Mouse (Mus musculus): ENCODE measurements around the gene Pten. TPM values are rescaled to one million over a fixed set of nuclear protein-coding genes. Genes with fewer than 3 reads are reported as not detected.

Gene Pten
- polyA plus RNA-seq, 1 experiment from 2014 or later, result 22.6 TPM

DNA sequence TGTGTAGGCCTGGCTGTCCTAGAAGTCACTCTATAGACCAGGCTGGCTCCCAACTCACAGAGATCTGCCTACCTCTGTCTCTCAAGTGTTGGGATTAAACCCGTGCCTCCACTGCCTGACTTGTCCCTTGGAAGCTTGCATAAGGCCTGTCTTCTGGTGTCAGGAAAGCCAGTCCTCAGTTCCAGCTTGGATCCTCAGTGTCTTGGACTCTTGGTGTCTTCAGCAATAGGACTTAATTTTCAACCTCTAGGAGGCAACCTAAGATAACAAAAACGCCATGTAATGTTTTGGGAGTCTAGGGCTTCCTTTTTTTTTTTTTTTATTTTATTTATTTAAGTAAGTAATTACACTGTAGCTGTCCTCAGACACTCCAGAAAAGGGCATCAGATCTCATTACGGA, 39.7 kb upstream of the Pten start:
- Histone ChIP-seq H3K9ac (replicated peaks; ENCODE audit: low read length) (no peak overlapping the region), H3K36me3 (ENCODE audit: control insufficient read depth, insufficient read depth, low read length) (no peaks in the 10 kb centered on the region), H3K27ac (replicated peaks; ENCODE audit: low read depth, low read length) (no peak overlapping the region), H3K4me2 (ENCODE audit: low read length) (no peak overlapping the region), H3K4me3 (replicated peaks; ENCODE audit: low read depth, low read length) (no peak overlapping the region), H3K4me1 (ENCODE audit: control insufficient read depth, insufficient read depth, low read length) (peaks cover 6% of the 10 kb centered on the region), H3K27me3 (ENCODE audit: control insufficient read depth, insufficient read depth, low read length) (no peaks in the 10 kb centered on the region), H3K9me3 (ENCODE audit: control insufficient read depth, low read length) (no peaks in the 10 kb centered on the region)
- DNase-seq (peak; percentile 37), ATAC-seq (ENCODE audit: low FRiP score, low TSS enrichment) (no peak)
- 73% methylated on average over 3 of the region's 3 CpGs for WGBS

DNA sequence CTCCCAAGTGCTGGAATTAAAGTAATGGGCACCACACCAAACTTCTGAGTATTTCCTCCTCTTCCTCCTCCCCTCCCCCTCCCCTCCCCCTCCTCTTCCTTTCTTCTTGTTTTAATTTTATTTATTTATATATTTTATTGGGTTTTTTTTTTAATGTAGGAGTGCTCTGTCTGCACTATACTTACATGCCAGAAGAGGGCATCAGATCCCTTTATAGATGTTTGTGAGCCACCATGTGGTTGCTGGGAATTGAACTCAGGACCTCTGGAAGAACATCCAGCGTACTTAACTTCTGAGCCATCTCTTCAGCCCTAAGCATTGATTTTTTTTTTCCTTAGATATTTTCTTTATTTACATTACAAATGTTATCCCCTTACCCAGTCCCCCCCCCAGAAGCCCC, 37.0 kb upstream of the Pten start:
- Histone ChIP-seq H3K9me3 (ENCODE audit: control insufficient read depth, low read length) (no peaks in the 10 kb centered on the region), H3K4me2 (ENCODE audit: low read length) (no peak overlapping the region), H3K4me3 (replicated peaks; ENCODE audit: low read depth, low read length) (no peak overlapping the region), H3K4me1 (ENCODE audit: control insufficient read depth, insufficient read depth, low read length) (no peaks in the 10 kb centered on the region), H3K9ac (replicated peaks; ENCODE audit: low read length) (no peak overlapping the region), H3K27me3 (ENCODE audit: control insufficient read depth, insufficient read depth, low read length) (no peaks in the 10 kb centered on the region), H3K36me3 (ENCODE audit: control insufficient read depth, insufficient read depth, low read length) (no peaks in the 10 kb centered on the region), H3K27ac (replicated peaks; ENCODE audit: low read depth, low read length) (no peak overlapping the region)
- DNase-seq, result no peak
- 91% methylated on average over 1 of the region's 1 CpGs for WGBS
- no peak for ATAC-seq (ENCODE audit: low FRiP score, low TSS enrichment)

DNA sequence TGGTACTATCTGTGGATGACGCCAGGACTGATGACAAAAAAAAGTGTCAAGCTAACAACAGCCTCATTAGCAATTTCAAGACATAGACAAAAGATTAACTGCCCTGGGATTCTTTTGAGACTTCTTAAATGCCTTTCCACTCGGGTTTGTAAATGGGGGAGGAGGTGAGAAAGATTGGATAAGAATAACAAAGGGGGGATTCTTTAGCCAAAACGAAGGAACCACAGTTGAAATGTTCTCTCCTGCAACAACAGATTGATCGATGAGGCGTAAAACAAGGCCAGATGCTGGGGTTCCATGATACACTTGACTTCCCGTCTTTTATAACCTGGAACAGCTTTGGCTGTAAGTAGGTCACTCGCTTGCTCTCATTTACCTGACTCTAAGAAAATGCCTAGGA, 33.5 kb upstream of the Pten start:
- ATAC-seq (ENCODE audit: low FRiP score, low TSS enrichment), result no peak
- Histone ChIP-seq H3K4me1 (ENCODE audit: control insufficient read depth, insufficient read depth, low read length) (peaks cover 11% of the 10 kb centered on the region), H3K27me3 (ENCODE audit: control insufficient read depth, insufficient read depth, low read length) (no peaks in the 10 kb centered on the region), H3K4me3 (replicated peaks; ENCODE audit: low read depth, low read length) (no peak overlapping the region), H3K9me3 (ENCODE audit: control insufficient read depth, low read length) (no peaks in the 10 kb centered on the region), H3K36me3 (ENCODE audit: control insufficient read depth, insufficient read depth, low read length) (no peaks in the 10 kb centered on the region), H3K9ac (replicated peaks; ENCODE audit: low read length) (no peak overlapping the region), H3K4me2 (ENCODE audit: low read length) (no peak overlapping the region), H3K27ac (replicated peaks; ENCODE audit: low read depth, low read length) (no peak overlapping the region)
- WGBS, result 7% methylated on average over 7 of the region's 7 CpGs
- no peak for DNase-seq

DNA sequence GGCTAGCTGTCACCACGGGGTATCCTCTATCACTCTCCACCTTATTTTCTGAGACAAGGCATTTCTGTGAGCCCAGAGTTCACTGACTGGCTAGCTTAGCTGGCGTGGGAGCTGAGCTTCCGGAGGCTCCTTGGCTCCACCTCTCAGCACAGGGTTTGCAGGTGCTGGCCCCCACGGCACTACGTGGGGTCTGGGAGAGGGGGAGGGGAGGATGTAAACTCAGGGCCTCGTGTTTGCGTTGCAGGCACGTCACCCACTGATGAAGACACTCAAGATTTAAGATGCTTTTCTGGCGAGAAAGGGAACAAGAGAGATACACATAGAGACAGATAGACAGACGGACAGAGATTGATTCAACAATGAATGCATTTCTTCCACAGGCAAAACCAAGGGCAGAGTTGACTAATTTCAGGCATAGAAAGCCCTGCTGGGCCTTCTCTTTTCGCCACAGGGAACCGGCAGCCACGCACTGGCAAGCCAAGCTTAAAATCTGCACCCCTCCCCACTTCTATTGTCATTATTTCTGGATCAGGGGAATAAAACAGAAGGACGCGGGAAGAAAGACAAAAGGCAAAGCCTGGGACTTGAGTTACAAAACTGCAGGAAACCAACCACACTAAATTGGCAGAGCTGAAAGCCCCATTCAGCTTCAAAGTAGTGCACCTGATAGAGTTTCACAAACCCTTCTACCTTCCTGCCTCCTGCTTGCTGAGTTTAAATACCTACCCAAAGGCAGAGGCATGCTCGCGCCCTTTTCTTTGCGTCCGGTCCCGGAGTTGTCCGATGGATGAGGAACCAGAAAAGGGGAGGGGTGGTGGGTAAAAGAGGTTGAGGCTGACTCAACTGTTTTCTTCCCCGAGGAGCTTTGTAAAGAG, 30.6 kb upstream of the Pten start:
- H3K4me2 ChIP-seq (ENCODE audit: low read length), result peak overlapping the region; percentile 52
- peaks cover 11% of the 10 kb centered on the region for H3K4me1 ChIP-seq (ENCODE audit: control insufficient read depth, insufficient read depth, low read length)
- H3K27ac ChIP-seq (replicated peaks; ENCODE audit: low read depth, low read length), result no peak overlapping the region
- H3K36me3 ChIP-seq (ENCODE audit: control insufficient read depth, insufficient read depth, low read length), result no peaks in the 10 kb centered on the region
- no peaks in the 10 kb centered on the region for H3K9me3 ChIP-seq (ENCODE audit: control insufficient read depth, low read length)
- WGBS, result under 1% methylated on average over 22 of the region's 22 CpGs
- DNase-seq (peak; percentile 45), ATAC-seq (ENCODE audit: low FRiP score, low TSS enrichment) (0 out of 2 replicates have a peak, but pooled peaks have one; percentile 20)
- peak overlapping the region; percentile 42; the same call in 1 of the 2 replicates for H3K9ac ChIP-seq (replicated peaks; ENCODE audit: low read length)
- H3K27me3 ChIP-seq (ENCODE audit: control insufficient read depth, insufficient read depth, low read length), result no peaks in the 10 kb centered on the region
- H3K4me3 ChIP-seq (replicated peaks; ENCODE audit: low read depth, low read length), result peak overlapping the region; percentile 22

DNA sequence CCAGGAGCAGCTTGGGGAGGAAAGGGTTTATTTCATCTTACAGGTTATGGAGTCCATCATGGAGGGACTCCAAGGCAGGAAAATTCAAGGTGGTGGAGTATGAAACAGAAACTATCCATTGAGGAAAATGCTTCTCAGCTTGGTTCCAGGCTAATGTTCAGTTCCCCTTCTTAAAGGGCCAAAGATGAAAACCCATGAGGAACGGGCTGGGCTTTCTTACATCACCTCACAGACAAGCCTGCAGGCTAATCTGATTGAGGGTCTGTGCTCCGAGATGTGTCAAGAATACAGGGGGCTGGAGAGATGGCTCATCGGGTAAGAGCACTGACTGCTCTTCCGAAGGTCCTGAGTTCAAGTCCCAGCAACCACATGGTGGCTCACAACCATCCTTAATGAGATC, 27.5 kb upstream of the Pten start:
- 85% methylated on average over 4 of the region's 4 CpGs for WGBS
- Histone ChIP-seq H3K27me3 (ENCODE audit: control insufficient read depth, insufficient read depth, low read length) (no peaks in the 10 kb centered on the region), H3K27ac (replicated peaks; ENCODE audit: low read depth, low read length) (no peak overlapping the region), H3K9ac (replicated peaks; ENCODE audit: low read length) (no peak overlapping the region), H3K4me3 (replicated peaks; ENCODE audit: low read depth, low read length) (no peak overlapping the region), H3K36me3 (ENCODE audit: control insufficient read depth, insufficient read depth, low read length) (no peaks in the 10 kb centered on the region), H3K4me2 (ENCODE audit: low read length) (no peak overlapping the region), H3K4me1 (ENCODE audit: control insufficient read depth, insufficient read depth, low read length) (peaks cover 11% of the 10 kb centered on the region), H3K9me3 (ENCODE audit: control insufficient read depth, low read length) (no peaks in the 10 kb centered on the region)
- ATAC-seq (ENCODE audit: low FRiP score, low TSS enrichment) (no peak), DNase-seq (no peak)

DNA sequence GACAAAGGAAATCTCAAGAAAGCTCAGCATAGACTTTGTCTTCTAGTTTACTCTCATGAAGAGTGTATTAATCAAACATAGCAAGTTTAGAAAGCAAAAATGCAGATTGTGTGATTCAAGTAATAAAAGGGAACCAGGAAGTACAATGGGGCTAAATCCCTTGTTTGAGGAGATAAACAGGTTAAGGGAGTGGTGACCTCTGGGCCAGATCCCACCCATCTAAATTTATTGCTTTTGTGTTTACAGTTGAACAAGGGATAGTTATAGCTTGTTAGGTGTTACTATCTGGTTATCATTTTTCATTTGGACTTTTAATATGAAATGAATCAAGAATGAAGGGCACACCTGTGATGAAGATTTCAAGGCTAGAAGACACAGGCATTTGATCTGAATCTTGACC, 24.4 kb upstream of the Pten start:
- H3K4me3 ChIP-seq (replicated peaks; ENCODE audit: low read depth, low read length), result no peak overlapping the region
- DNase-seq (no peak), ATAC-seq (ENCODE audit: low FRiP score, low TSS enrichment) (no peak)
- H3K9ac ChIP-seq (replicated peaks; ENCODE audit: low read length), result no peak overlapping the region
- no peak overlapping the region for H3K27ac ChIP-seq (replicated peaks; ENCODE audit: low read depth, low read length)
- no peaks in the 10 kb centered on the region for H3K27me3 ChIP-seq (ENCODE audit: control insufficient read depth, insufficient read depth, low read length)
- H3K9me3 ChIP-seq (ENCODE audit: control insufficient read depth, low read length), result no peaks in the 10 kb centered on the region
- H3K4me1 ChIP-seq (ENCODE audit: control insufficient read depth, insufficient read depth, low read length), result no peaks in the 10 kb centered on the region
- no peak overlapping the region for H3K4me2 ChIP-seq (ENCODE audit: low read length)
- no peaks in the 10 kb centered on the region for H3K36me3 ChIP-seq (ENCODE audit: control insufficient read depth, insufficient read depth, low read length)

DNA sequence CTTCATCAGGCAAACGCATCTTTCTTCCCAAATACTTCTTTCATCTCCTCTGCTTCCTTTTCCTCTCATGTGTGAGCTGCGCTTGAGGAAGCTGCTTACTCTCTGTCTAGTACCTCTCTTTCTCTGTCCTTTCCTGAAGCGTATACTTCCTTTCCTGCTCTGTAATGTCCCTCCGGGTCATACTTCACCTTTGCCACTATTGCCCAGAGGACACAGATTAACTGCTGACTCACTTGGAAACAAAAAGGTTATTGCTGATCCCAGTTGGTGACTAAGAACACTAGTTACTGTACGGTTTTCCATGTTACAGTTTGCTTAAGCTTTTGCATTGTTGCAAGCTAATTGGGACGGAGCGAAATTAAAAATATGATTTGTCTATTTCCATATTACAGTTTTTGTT, 19.5 kb upstream of the Pten start:
- Histone ChIP-seq H3K27ac (replicated peaks; ENCODE audit: low read depth, low read length) (no peak overlapping the region), H3K9ac (replicated peaks; ENCODE audit: low read length) (no peak overlapping the region), H3K4me2 (ENCODE audit: low read length) (no peak overlapping the region), H3K4me3 (replicated peaks; ENCODE audit: low read depth, low read length) (no peak overlapping the region), H3K4me1 (ENCODE audit: control insufficient read depth, insufficient read depth, low read length) (no peaks in the 10 kb centered on the region), H3K27me3 (ENCODE audit: control insufficient read depth, insufficient read depth, low read length) (no peaks in the 10 kb centered on the region), H3K9me3 (ENCODE audit: control insufficient read depth, low read length) (no peaks in the 10 kb centered on the region), H3K36me3 (ENCODE audit: control insufficient read depth, insufficient read depth, low read length) (no peaks in the 10 kb centered on the region)
- WGBS, result 94% methylated on average over 7 of the region's 7 CpGs
- DNase-seq (no peak), ATAC-seq (ENCODE audit: low FRiP score, low TSS enrichment) (no peak)

DNA sequence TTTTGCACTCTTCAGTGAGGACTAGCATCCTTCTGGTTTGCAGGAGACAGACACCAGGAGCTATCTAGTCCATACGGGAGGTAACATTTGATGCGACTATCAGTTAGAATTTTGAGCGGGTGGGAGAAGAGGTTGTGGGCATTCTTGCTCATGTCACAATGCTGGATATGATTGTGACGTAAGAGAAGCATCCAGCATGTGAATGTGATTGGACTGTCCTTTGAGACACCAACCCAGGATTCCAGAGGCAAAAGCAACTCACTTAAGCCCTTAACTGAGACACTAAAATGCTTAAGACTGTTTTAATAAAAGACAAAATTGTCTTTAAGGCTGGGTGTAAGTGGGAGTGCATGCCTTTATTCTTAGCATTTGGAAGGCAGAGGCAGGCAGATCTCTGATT, 17.6 kb upstream of the Pten start, which contains the start of gene Atad1:
Atad1 (minus strand) TSS at position 101 of the 400 bp plus-strand sequence.
- H3K4me3 ChIP-seq (replicated peaks; ENCODE audit: low read depth, low read length), result no peak within 1 kb of the TSS
- ATAC-seq (ENCODE audit: low FRiP score, low TSS enrichment) (no peak), DNase-seq (no peak)
- H3K36me3 ChIP-seq (ENCODE audit: control insufficient read depth, insufficient read depth, low read length), result no peaks in the 10 kb centered on the region
- no peak within 1 kb of the TSS for H3K4me2 ChIP-seq (ENCODE audit: low read length)
- no peak within 1 kb of the TSS for H3K9ac ChIP-seq (replicated peaks; ENCODE audit: low read length)
- no peaks in the 10 kb centered on the region for H3K4me1 ChIP-seq (ENCODE audit: control insufficient read depth, insufficient read depth, low read length)
- H3K27ac ChIP-seq (replicated peaks; ENCODE audit: low read depth, low read length), result no peak within 1 kb of the TSS
- WGBS, result 96% methylated on average over 4 of the region's 4 CpGs
- H3K27me3 ChIP-seq (ENCODE audit: control insufficient read depth, insufficient read depth, low read length), result no peaks in the 10 kb centered on the region
- no peaks in the 10 kb centered on the region for H3K9me3 ChIP-seq (ENCODE audit: control insufficient read depth, low read length)

Measured in midbrain, embryonic 14.5 days (tissue).